Mouse (Mus musculus) CH12.LX (cell line): ENCODE measurements around the gene Mmp19. TPM values are rescaled to one million over a fixed set of nuclear protein-coding genes. Genes with fewer than 3 reads are reported as not detected.

Experiments
- DNase-seq: peaks from one replicate; pipeline ENCODE4 v3.0.0-alpha.2; 2013; ENCODE audit errors: extremely low read depth
- H3K27ac ChIP-seq: 2 replicates; pipeline ENCODE4 v1.5.1; 2012; ENCODE audit warnings: low read depth, mild to moderate bottlenecking, control low read depth, moderate library complexity; ENCODE audit not compliant: insufficient read depth
- H3K27me3 ChIP-seq: replicated peaks from 2 replicates; pipeline ENCODE3; 2012; ENCODE audit warnings: inconsistent platforms
- H3K36me3 ChIP-seq, 2 experiments: replicated peaks in 1 of 2; 2 replicates each; pipeline versions ENCODE3 to v1.6.1; 2012; ENCODE audit warnings: inconsistent platforms in 1 of 2, low read length in 1 of 2, mild to moderate bottlenecking in 1 of 2, mixed read lengths in 1 of 2, moderate library complexity in 1 of 2; ENCODE audit not compliant: control insufficient read depth in 1 of 2, insufficient read depth in 1 of 2
- H3K4me1 ChIP-seq, 2 experiments: 2 replicates each; pipeline ENCODE4 v1.6.1; 2012; ENCODE audit warnings: inconsistent platforms in 1 of 2, moderate library complexity in 1 of 2; ENCODE audit not compliant: insufficient read depth in 2 of 2, control insufficient read depth in 1 of 2
- H3K4me2 ChIP-seq: 2 replicates; pipeline ENCODE4 v1.6.1; 2012; ENCODE audit warnings: low read depth, mild to moderate bottlenecking, control low read depth; ENCODE audit not compliant: poor library complexity, insufficient read depth, severe bottlenecking
- H3K4me3 ChIP-seq, 3 experiments: fragments of 150-350 bp in 1 of 3; sonication (generic) in 1 of 3; replicated peaks in 1 of 3; 2 replicates each; pipeline versions ENCODE3 to v1.5.1; 2011 to 2012; ENCODE audit warnings: low read depth in 2 of 3, low read length in 2 of 3, mild to moderate bottlenecking in 2 of 3, moderate library complexity in 2 of 3, control low read depth in 1 of 3, improper control_type of control experiment in 1 of 3, inconsistent platforms in 1 of 3, mixed read lengths in 1 of 3; ENCODE audit not compliant: poor library complexity in 1 of 3
- H3K79me2 ChIP-seq: replicated peaks from 2 replicates; pipeline ENCODE4 v1.6.1; 2012; ENCODE audit warnings: mild to moderate bottlenecking, moderate library complexity; ENCODE audit not compliant: control insufficient read depth, poor library complexity, insufficient read depth, severe bottlenecking; ENCODE audit errors: extremely low read depth
- H3K9ac ChIP-seq: 2 replicates; pipeline ENCODE4 v1.6.1; 2012; ENCODE audit warnings: low read depth, mild to moderate bottlenecking, control low read depth, moderate library complexity; ENCODE audit not compliant: insufficient read depth
- H3K9me3 ChIP-seq: replicated peaks from 2 replicates; pipeline ENCODE3; 2012; ENCODE audit warnings: low read length, inconsistent platforms, mixed read lengths
- BHLHE40 ChIP-seq: IDR thresholded peaks from 2 replicates; pipeline ENCODE4 v1.6.1; 2011; ENCODE audit warnings: mild to moderate bottlenecking, low read depth, low read length, improper control_type of control experiment
- CTCF ChIP-seq, 2 experiments: IDR thresholded peaks in 1 of 2; conservative IDR thresholded peaks in 1 of 2; 2 replicates each; pipeline ENCODE4 v1.5.1; 2011 to 2012; ENCODE audit warnings: low read depth in 2 of 2, low read length in 2 of 2, improper control_type of control experiment in 1 of 2, inconsistent platforms in 1 of 2, mild to moderate bottlenecking in 1 of 2, moderate library complexity in 1 of 2
- E2F4 ChIP-seq: IDR thresholded peaks from 2 replicates; pipeline ENCODE4 v1.6.1; 2011; ENCODE audit warnings: low read depth, low read length, improper control_type of control experiment; ENCODE audit not compliant: insufficient replicate concordance
- EP300 ChIP-seq: IDR thresholded peaks from 2 replicates; pipeline ENCODE4 v1.6.1; 2011; ENCODE audit warnings: low read length, improper control_type of control experiment
- ETS1 ChIP-seq: conservative IDR thresholded peaks from 2 replicates; pipeline ENCODE4 v1.6.1; 2012; ENCODE audit warnings: low read depth, mild to moderate bottlenecking, inconsistent platforms, low read length, improper control_type of control experiment, moderate library complexity
- IRF4 ChIP-seq: IDR thresholded peaks from 2 replicates; pipeline ENCODE4 v1.6.1; 2014; ENCODE audit warnings: low read depth, mild to moderate bottlenecking, inconsistent platforms, low read length, improper control_type of control experiment
- MAX ChIP-seq: IDR thresholded peaks from 2 replicates; pipeline ENCODE4 v1.6.1; 2011; ENCODE audit warnings: low read length, improper control_type of control experiment
- MAZ ChIP-seq: IDR thresholded peaks from 2 replicates; pipeline ENCODE4 v1.6.1; 2012; ENCODE audit warnings: low read depth, mild to moderate bottlenecking, inconsistent platforms, low read length, improper control_type of control experiment, moderate library complexity
- MEF2A ChIP-seq: IDR thresholded peaks from 2 replicates; pipeline ENCODE4 v1.6.1; 2014; ENCODE audit warnings: low read depth, mild to moderate bottlenecking, inconsistent platforms, low read length, improper control_type of control experiment, borderline replicate concordance
- MXI1 ChIP-seq: IDR thresholded peaks from 2 replicates; pipeline ENCODE4 v1.6.1; 2011; ENCODE audit warnings: mild to moderate bottlenecking, low read depth, low read length, improper control_type of control experiment
- MYC ChIP-seq: IDR thresholded peaks from 2 replicates; pipeline ENCODE4 v1.6.1; 2011; ENCODE audit warnings: low read depth, mild to moderate bottlenecking, improper control_type of control experiment, low read length
- NELFE ChIP-seq: IDR thresholded peaks from 2 replicates; pipeline ENCODE4 v1.6.1; 2011; ENCODE audit warnings: low read depth, low read length, improper control_type of control experiment
- NRF1 ChIP-seq: IDR thresholded peaks from 2 replicates; pipeline ENCODE4 v1.6.1; 2014; ENCODE audit warnings: low read depth, mild to moderate bottlenecking, inconsistent platforms, low read length, improper control_type of control experiment, moderate library complexity
- PAX5 ChIP-seq: IDR thresholded peaks from 2 replicates; pipeline ENCODE4 v1.6.1; 2012; ENCODE audit warnings: low read length, inconsistent platforms, mixed read lengths
- POLR2AphosphoS2 ChIP-seq: IDR thresholded peaks from 2 replicates; pipeline ENCODE4 v1.6.1; 2011; ENCODE audit warnings: low read depth, low read length, improper control_type of control experiment
- SIN3A ChIP-seq: IDR thresholded peaks from 2 replicates; pipeline ENCODE4 v1.6.1; 2012; ENCODE audit warnings: low read length, improper control_type of control experiment, inconsistent platforms
- SMC3 ChIP-seq: IDR thresholded peaks from 2 replicates; pipeline ENCODE4 v1.6.1; 2011; ENCODE audit warnings: low read depth, low read length, improper control_type of control experiment
- TBP ChIP-seq: conservative IDR thresholded peaks from 2 replicates; pipeline ENCODE4 v1.6.1; 2011; ENCODE audit warnings: low read depth, low read length, improper control_type of control experiment
- TCF12 ChIP-seq: IDR thresholded peaks from 2 replicates; pipeline ENCODE4 v1.6.1; 2014; ENCODE audit warnings: low read depth, mild to moderate bottlenecking, inconsistent platforms, low read length, improper control_type of control experiment
- UBTF ChIP-seq: IDR thresholded peaks from 2 replicates; pipeline ENCODE4 v1.6.1; 2012; ENCODE audit warnings: low read depth, mild to moderate bottlenecking, inconsistent platforms, low read length, improper control_type of control experiment, moderate library complexity
- USF2 ChIP-seq: conservative IDR thresholded peaks from 2 replicates; pipeline ENCODE4 v1.6.1; 2011; ENCODE audit warnings: low read depth, low read length, improper control_type of control experiment
- ZKSCAN1 ChIP-seq: IDR thresholded peaks from 2 replicates; pipeline ENCODE4 v1.6.1; 2012; ENCODE audit warnings: low read depth, inconsistent platforms, low read length, improper control_type of control experiment, borderline replicate concordance
- ZMIZ1 ChIP-seq: IDR thresholded peaks from 2 replicates; pipeline ENCODE4 v1.6.1; 2012; ENCODE audit warnings: low read depth, mild to moderate bottlenecking, inconsistent platforms, low read length, improper control_type of control experiment
- ZNF384 ChIP-seq: IDR thresholded peaks from 2 replicates; pipeline ENCODE4 v1.6.1; 2012; ENCODE audit warnings: low read depth, low read length, improper control_type of control experiment, inconsistent platforms
- dilution Hi-C: fragments of 300-500 bp; cut with MboI; formaldehyde crosslinking; loops from 2 replicates; pipeline ENCODE4 v1.14.3; 2020; ENCODE audit warnings: low sequenced_read_pairs; ENCODE audit not compliant: extremely low pct_unique_long_range_greater_than_20kb, extremely low pct_ligation_motif_present
- in situ Hi-C: fragments of 300-500 bp; cut with MboI; formaldehyde crosslinking; loops from 3 replicates; pipeline ENCODE4 v1.14.3; 2019; ENCODE audit warnings: low sequenced_read_pairs, low pct_ligation_motif_present, low pct_unique_long_range_greater_than_20kb, mixed read lengths
- polyA plus RNA-seq: library from polyadenylated mRNA; unstranded; fragments of >175 nt; gene quantifications from 2 replicates; pipeline ENCODE4 v1.2.1, GENCODE M21; 2012; ENCODE audit warnings: low read depth; ENCODE audit not compliant: insufficient read length
- total RNA-seq, 2 experiments: library from RNA; depleted of rRNA; stranded (reverse); fragments of 300-350 nt in 1 of 2; fragments of >200 nt in 1 of 2; gene quantifications; 2 replicates each; pipeline ENCODE4 v1.2.3; 2012 to 2014

Gene Mmp19
- total and polyA plus RNA-seq, 3 experiments, result 0.50 to 1.3 (median 0.57) TPM

GRCm38 (mm10) chr10:128744211-128744610, 46.5 kb upstream of the Mmp19 start:
- Histone ChIP-seq H3K27me3 (peaks cover 3% of the 10 kb centered on the region), H3K79me2 (peaks cover 12% of the 10 kb centered on the region), H3K36me3 (no peaks in the 10 kb centered on the region), H3K9me3 (no peaks in the 10 kb centered on the region), H3K4me2 (peak overlapping the region; percentile 74), H3K9ac (peak overlapping the region; percentile 50), H3K4me3 (peak overlapping the region; percentile 59 to 84 (median 83)), H3K4me1 (peaks cover 5 to 29% of the 10 kb centered on the region in 2 experiments), H3K27ac (peak overlapping the region; percentile 55; the same call in 1 of the 2 replicates)
- dilution Hi-C loops, result no loop called here
- peak; percentile 39; the same call in 1 of the 2 replicates for TF ChIP-seq MYC
- TF ChIP-seq POLR2AphosphoS2, result no peak
- DNase-seq, result no peak
- in situ Hi-C loops, result no loop called here

GRCm38 (mm10) chr10:128744680-128745601, 45.8 kb upstream of the Mmp19 start, which contains the start of gene Dgka:
Gene Dgka (minus strand): TSS chr10:128744855.
- H3K9ac ChIP-seq, result peak within 1 kb of the TSS; percentile 86
- TF ChIP-seq E2F4, result no peak
- TF ChIP-seq CTCF (conservative IDR thresholded peaks at IDR 0.05 in 1 of 2, IDR thresholded peaks at IDR 0.05 in 1 of 2; ENCODE audit: low read depth in 2 of 2, low read length in 2 of 2), result peak in 1 of 2 experiments; percentile 58; a peak in 2 of 4 replicates
- TF ChIP-seq ZMIZ1, result peak; percentile 40; the same call in 1 of the 2 replicates
- TF ChIP-seq USF2, result no peak
- TF ChIP-seq PAX5, result no peak
- no peak for TF ChIP-seq MEF2A
- TF ChIP-seq POLR2AphosphoS2, result no peak
- TF ChIP-seq MYC, result peak; percentile 69; the same call in 1 of the 2 replicates
- TF ChIP-seq ZKSCAN1, result no peak
- 0 out of 2 replicates have a peak, but pooled peaks have one; percentile 38 for TF ChIP-seq MAX
- peak; percentile 17; the same call in 1 of the 2 replicates for TF ChIP-seq EP300
- TF ChIP-seq IRF4, result peak; percentile 23; the same call in 1 of the 2 replicates
- 0 out of 2 replicates have a peak, but pooled peaks have one; percentile 30 for TF ChIP-seq MAZ
- TF ChIP-seq UBTF, result 0 out of 2 replicates have a peak, but pooled peaks have one; percentile 23
- TF ChIP-seq ETS1, result 0 out of 2 replicates have a peak, but pooled peaks have one; percentile 13
- no peak; the same call in 1 of the 2 replicates for TF ChIP-seq SMC3
- peak; percentile 98 for TF ChIP-seq ZNF384
- 0 out of 2 replicates have a peak, but pooled peaks have one; percentile 36 for TF ChIP-seq TCF12
- peak; percentile 69 for TF ChIP-seq BHLHE40
- TF ChIP-seq SIN3A, result peak; percentile 57
- TF ChIP-seq TBP, result 0 out of 2 replicates have a peak, but pooled peaks have one; percentile 30
- 0 out of 2 replicates have a peak, but pooled peaks have one; percentile 16 for TF ChIP-seq NELFE
- TF ChIP-seq MXI1, result peak; percentile 59; the same call in 1 of the 2 replicates
- TF ChIP-seq NRF1, result no peak
- peak; percentile 56 for DNase-seq
- in situ Hi-C loops, result no loop called here
- peak within 1 kb of the TSS; percentile 86 for H3K27ac ChIP-seq
- peak within 1 kb of the TSS; percentile 59 to 84 (median 83) for H3K4me3 ChIP-seq
- peaks cover 19% of the 10 kb centered on the region for H3K79me2 ChIP-seq
- dilution Hi-C loops, result no loop called here
- peaks cover 3% of the 10 kb centered on the region for H3K27me3 ChIP-seq
- no peaks in the 10 kb centered on the region for H3K9me3 ChIP-seq
- no peaks in the 10 kb centered on the region for H3K36me3 ChIP-seq
- peak within 1 kb of the TSS; percentile 74 for H3K4me2 ChIP-seq
- H3K4me1 ChIP-seq, result peaks cover 5 to 34% of the 10 kb centered on the region in 2 experiments
